Mouse (Mus musculus) embryonic facial prominence, embryonic 10.5 days (tissue): Measurements from ENCODE around the gene Gm10337. TPM values are rescaled to one million over a fixed set of nuclear protein-coding genes. Genes with fewer than 3 reads are reported as not detected.

Source experiments
- DNase-seq: peaks from one replicate; pipeline ENCODE4 v3.0.0-alpha.2; 2017; ENCODE audit warnings: low spot score
- H3K27ac ChIP-seq: fragments of 300-500 bp; sonication (generic); replicated peaks from 2 replicates; pipeline ENCODE4 v1.5.1; 2016; ENCODE audit warnings: mild to moderate bottlenecking
- H3K27me3 ChIP-seq: fragments of 300-500 bp; sonication (generic); replicated peaks from 2 replicates; pipeline ENCODE4 v1.6.1; 2016; ENCODE audit warnings: low read depth, mild to moderate bottlenecking; ENCODE audit not compliant: poor library complexity, severe bottlenecking
- H3K36me3 ChIP-seq: fragments of 300-500 bp; sonication (generic); replicated peaks from 2 replicates; pipeline ENCODE4 v1.6.1; 2016; ENCODE audit warnings: mild to moderate bottlenecking, moderate library complexity
- H3K4me1 ChIP-seq: fragments of 300-500 bp; sonication (generic); 2 replicates; pipeline ENCODE4 v1.6.1; 2016
- H3K4me3 ChIP-seq: fragments of 300-500 bp; sonication (generic); 2 replicates; pipeline ENCODE4 v1.5.1; 2016; ENCODE audit warnings: mild to moderate bottlenecking, moderate library complexity
- H3K9me3 ChIP-seq: fragments of 300-500 bp; sonication (generic); 2 replicates; pipeline ENCODE4 v1.6.1; 2016; ENCODE audit warnings: mild to moderate bottlenecking
- WGBS: fragments of 180-500 bp; shearing (Covaris S2); methylation state at CpG from one replicate; pipeline ENCODE4 v1.1.7; 2016; 5-methylcytosine and 5-hydroxymethylcytosine counted together
- polyA plus RNA-seq: library from polyadenylated mRNA; unstranded; fragments of >200 nt; fragmentation: Nextera tagmentation; extraction: Ambion mirVana; gene quantifications from 2 replicates; pipeline ENCODE4 v1.2.1, GENCODE M21; 2016

Gene Gm10337
- polyA plus RNA-seq, 1 experiment from 2014 or later, result 7.6 TPM

DNA sequence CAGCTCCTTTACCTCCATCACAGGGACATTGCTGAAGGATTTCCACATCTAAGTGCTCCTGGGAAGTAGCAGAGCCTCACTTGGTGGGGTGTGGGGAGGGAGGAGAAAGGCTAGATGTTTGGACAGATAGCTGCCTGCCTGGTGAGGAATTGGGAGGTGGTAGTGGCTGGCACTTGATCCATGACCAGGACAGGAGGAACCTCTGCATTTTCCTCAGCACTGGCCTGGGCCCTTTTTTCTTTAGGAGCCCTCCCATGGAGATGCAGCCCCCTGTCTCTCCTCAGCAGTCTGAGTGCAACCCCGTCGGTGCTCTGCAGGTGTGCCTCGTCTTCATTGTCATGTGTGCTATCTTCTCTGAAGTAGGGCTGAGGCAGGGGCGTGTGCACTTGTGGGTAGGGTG is 18.0 kb downstream of the Gm10337 start:
- H3K4me1 ChIP-seq, result peaks cover 28% of the 10 kb centered on the region
- peaks cover 56% of the 10 kb centered on the region for H3K36me3 ChIP-seq
- no peak overlapping the region for H3K27ac ChIP-seq
- no peak for DNase-seq
- no peak overlapping the region for H3K4me3 ChIP-seq
- no peaks in the 10 kb centered on the region for H3K27me3 ChIP-seq
- no peaks in the 10 kb centered on the region for H3K9me3 ChIP-seq
- 89% methylated on average over 4 of the region's 4 CpGs for WGBS

DNA sequence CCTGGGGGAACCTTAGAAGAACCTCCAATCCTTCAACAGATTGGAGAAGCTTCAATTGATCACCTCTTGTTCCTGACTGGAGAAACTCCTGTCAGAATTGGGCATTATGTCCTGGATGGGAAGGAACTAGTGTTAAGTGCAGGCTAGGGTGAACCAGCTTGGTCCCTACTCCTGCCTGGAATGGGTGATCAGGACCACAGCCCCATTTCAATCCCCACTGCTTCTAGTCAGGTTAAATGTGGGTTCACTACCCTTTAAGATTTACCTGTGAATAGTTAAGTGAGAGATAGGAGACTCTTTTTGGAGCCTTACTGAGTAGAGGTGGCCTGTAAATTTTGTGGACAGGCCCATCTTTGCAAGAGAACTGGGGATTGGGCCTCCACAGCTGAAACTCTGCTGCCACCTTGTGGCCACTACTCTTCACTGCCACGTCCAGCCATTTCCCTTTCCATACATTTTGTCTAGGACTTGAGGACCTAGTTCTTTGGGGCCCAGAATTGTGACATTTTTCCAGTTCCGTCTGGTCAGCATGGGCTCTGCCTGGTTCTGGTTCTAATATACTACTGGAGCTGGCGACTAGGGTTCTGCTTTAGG is 21.5 kb downstream of the Gm10337 start, which contains the start of gene Npff:
Npff (minus strand) TSS at position 51 of the 594 bp plus-strand sequence.
- peak; percentile 83 for DNase-seq
- H3K27me3 ChIP-seq, result no peaks in the 10 kb centered on the region
- H3K36me3 ChIP-seq, result peaks cover 81% of the 10 kb centered on the region
- no peaks in the 10 kb centered on the region for H3K9me3 ChIP-seq
- H3K27ac ChIP-seq, result no peak within 1 kb of the TSS
- peaks cover 6% of the 10 kb centered on the region for H3K4me1 ChIP-seq
- WGBS, result 7% methylated on average over 3 of the region's 3 CpGs
- H3K4me3 ChIP-seq, result no peak within 1 kb of the TSS

DNA sequence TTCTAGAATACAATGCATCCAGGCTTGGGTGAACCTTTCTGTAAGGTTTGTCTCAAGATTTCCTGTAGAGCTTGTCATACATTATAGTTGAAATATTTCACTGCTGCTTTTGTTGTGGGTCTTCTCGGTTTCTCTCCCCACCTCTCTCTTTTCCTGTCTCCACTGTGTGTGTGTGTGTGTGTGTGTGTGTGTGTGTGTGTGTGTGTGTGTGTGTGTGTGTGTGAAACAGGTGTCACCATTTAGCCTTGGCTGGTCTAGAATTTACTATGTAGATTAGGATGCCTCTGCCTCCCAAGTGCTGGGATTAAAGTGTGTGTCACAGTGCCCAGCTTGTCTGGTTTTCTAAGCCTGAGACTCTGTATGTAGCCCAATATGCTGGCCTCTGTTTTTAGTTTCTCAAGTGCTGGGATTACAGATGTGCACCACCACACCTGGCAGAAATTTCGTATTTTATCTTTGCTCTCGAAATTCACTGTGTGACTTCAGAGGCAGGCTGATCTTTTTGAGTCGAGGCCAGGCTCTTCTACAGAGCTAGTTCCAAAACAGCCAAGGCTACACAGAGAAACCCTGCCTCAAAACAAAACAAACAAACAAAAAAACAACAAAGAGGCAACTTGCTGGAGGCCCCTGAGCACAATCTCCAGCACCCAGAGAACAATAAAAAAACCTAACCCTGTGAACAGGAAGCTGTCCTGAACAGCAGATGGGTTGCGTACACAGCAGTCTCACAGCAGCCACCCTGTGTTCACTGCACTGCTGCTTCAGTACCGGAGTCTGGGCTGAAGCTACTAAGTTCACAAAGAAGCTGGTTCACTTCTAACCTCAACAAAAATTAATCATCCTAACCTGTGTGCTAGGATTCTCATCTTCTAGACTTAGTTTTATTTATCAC is 22.8 kb downstream of the Gm10337 start:
- no peak overlapping the region for H3K27ac ChIP-seq
- no peaks in the 10 kb centered on the region for H3K27me3 ChIP-seq
- H3K4me1 ChIP-seq, result no peaks in the 10 kb centered on the region
- no peak for DNase-seq
- H3K9me3 ChIP-seq, result no peaks in the 10 kb centered on the region
- H3K36me3 ChIP-seq, result peaks cover 80% of the 10 kb centered on the region
- 85% methylated on average over 6 of the region's 6 CpGs for WGBS
- H3K4me3 ChIP-seq, result no peak overlapping the region

DNA sequence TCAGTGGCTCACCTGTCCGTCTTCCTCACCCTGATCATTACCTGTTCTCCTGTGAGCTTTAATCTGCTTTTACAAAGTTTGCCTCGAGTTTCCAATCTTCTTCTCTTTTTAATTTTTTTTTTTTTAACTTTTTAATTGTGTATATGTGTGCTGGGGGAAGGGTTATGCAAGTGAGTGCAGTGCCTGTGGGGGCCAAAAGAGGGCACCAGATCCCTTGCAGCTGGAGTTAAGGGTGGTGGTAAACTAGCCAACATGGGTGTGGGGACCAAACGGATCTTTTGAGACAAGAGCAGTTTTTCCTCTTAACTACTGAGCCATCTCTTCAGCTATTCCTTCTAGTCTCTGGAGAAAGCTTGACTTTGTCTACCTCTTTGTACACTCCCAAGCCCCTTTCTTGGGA is 24.4 kb downstream of the Gm10337 start:
- no peaks in the 10 kb centered on the region for H3K9me3 ChIP-seq
- 80% methylated on average over 3 of the region's 3 CpGs for WGBS
- peaks cover 79% of the 10 kb centered on the region for H3K36me3 ChIP-seq
- no peak overlapping the region for H3K4me3 ChIP-seq
- H3K4me1 ChIP-seq, result no peaks in the 10 kb centered on the region
- H3K27ac ChIP-seq, result no peak overlapping the region
- H3K27me3 ChIP-seq, result no peaks in the 10 kb centered on the region
- no peak for DNase-seq

DNA sequence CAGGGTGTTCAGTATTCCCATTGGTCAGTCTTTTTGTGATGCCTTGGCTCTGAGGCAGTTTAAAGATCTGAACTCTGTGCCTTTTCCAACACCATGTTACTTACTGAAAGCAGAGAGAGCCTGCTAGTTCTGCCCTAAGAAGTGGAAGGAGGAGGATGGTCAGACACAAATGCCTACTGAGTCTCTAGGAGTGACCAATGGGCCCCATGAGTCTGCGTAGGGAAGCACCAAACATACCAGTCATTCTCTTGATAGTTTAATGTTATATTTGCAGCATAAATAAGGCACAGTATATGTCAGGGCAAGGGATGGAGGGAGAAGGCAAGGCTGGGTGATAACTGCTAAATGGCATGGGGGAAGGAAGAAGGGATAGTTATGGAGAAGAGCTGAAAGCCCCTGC is 24.9 kb downstream of the Gm10337 start:
- DNase-seq, result no peak
- Histone ChIP-seq H3K4me1 (no peaks in the 10 kb centered on the region), H3K9me3 (no peaks in the 10 kb centered on the region), H3K27ac (no peak overlapping the region), H3K27me3 (no peaks in the 10 kb centered on the region), H3K36me3 (peaks cover 82% of the 10 kb centered on the region), H3K4me3 (no peak overlapping the region)
- WGBS, result 86% methylated on average over 1 of the region's 1 CpGs

DNA sequence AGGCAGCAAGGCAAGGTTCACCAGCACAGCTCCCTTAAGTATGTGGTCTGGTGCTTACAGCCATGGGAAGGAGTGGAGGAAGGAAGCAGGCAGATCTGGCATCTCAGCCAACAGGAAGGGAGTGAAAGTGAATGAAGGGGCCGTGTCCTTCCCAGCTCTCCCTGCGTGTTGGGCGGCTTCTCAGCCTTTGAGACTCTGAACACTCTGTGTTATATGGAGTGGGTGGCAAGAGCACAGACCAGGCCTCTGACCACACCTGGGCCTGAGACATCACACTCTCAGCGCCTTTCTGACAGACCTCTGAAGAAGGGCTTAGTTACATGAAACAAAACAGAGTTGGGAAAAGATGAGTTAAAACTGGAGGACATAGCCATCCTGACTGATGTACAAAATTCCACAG is 27.0 kb downstream of the Gm10337 start:
- no peaks in the 10 kb centered on the region for H3K4me1 ChIP-seq
- peaks cover 80% of the 10 kb centered on the region for H3K36me3 ChIP-seq
- no peaks in the 10 kb centered on the region for H3K9me3 ChIP-seq
- WGBS, result 82% methylated on average over 4 of the region's 4 CpGs
- no peak overlapping the region for H3K27ac ChIP-seq
- no peaks in the 10 kb centered on the region for H3K27me3 ChIP-seq
- no peak for DNase-seq
- H3K4me3 ChIP-seq, result no peak overlapping the region

DNA sequence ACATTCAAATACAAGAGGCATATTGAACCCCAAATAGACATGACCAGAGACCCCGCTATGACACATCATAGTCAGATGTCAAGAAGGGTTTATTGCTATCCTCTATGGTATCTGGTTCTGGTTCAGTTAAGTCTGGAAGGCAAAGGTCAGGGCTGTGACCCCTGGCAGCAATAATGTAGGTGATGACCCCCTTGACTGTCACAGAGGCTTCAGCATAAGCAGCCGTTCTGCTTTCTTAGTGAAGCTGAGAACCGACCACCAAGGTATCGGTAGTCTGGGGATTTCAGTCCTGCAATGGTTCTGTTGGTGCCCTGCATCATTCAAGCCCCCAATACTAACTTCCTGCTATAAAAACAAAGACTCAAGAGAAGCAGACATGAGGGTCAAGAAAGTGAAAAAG is 28.1 kb downstream of the Gm10337 start:
- no peaks in the 10 kb centered on the region for H3K4me1 ChIP-seq
- H3K36me3 ChIP-seq, result peaks cover 83% of the 10 kb centered on the region
- H3K27me3 ChIP-seq, result no peaks in the 10 kb centered on the region
- no peak for DNase-seq
- H3K9me3 ChIP-seq, result no peaks in the 10 kb centered on the region
- no peak overlapping the region for H3K27ac ChIP-seq
- no peak overlapping the region for H3K4me3 ChIP-seq
- 88% methylated on average over 4 of the region's 4 CpGs for WGBS

DNA sequence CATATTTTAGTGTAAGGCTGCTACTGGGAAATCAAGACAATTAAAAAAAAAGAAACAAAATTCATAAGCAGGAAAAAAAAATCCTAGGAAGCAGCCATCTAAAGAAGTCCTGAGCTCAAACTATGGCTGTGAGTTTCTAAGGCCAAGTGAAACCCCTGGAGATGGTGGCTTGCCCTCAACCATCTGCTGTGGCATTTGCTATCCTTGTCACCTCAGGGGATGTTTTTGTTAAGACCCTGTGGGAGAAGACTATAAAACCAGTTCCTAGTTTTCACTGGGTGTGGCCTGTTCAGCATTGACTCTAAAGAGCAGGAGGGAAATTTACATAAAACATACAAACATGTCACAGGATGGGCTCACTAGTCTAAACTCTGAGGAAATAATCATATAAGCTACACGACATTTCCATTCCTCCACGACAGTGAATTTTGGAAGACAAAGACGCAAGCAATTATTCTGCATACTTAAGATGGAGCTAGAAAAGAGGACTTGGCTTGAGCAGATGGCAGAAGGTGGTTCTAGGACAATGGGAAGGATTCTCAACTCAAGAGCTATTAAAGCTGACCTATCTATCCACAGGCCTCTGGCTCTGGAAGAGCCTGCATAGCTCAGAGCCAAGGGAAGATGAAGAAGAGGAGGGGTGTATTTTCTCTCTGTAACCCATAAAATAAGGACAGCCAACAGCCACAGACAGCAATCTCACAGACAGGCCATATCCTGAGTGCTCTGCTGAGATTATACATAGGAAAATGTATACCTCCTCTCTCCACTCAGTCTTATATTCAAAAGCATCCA is 28.8 kb downstream of the Gm10337 start:
- no peak for DNase-seq
- Histone ChIP-seq H3K4me3 (no peak overlapping the region), H3K9me3 (no peaks in the 10 kb centered on the region), H3K27me3 (no peaks in the 10 kb centered on the region), H3K36me3 (peaks cover 90% of the 10 kb centered on the region), H3K4me1 (no peaks in the 10 kb centered on the region), H3K27ac (no peak overlapping the region)
- 91% methylated on average over 3 of the region's 3 CpGs for WGBS

DNA sequence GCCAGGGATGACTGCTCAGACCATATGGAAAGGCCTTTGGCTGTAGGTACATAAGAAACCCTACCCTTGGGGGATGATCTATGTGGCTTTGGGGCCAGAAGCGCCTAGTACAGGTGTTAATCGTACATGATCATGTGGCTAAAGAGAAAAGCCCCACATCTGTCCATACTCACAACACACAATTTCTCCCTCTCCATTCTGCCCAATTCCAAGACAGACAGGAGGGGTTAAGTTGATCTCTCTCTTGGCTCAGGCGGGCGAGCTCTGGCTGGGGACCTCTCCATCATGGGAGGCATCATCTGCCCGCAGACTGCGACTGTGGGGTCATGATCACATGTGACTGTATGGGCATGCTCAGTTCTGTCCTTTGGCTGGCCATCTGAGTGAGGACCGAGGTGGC is 30.4 kb downstream of the Gm10337 start:
- 97% methylated on average over 7 of the region's 7 CpGs for WGBS
- no peak for DNase-seq

DNA sequence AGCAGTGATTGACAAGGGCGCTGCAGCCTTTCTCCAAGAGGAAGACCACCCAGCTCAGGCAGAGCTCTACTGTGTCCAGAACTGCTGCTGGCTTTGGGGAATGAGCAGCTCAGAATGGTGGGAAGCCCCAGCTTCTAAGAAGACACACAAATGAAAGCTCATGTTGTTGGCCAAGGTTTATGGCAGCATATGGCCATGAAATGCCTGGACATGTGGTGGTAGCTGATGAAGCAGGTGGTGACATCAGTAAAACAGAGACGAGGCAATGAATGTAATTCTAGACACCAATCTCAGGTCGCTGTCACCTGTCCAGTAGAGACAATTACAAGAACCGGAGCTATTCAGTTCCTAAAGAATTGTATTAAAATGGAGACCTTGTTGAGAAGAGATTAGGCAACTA is 41.3 kb downstream of the Gm10337 start:
- H3K4me3 ChIP-seq, result no peak overlapping the region
- H3K9me3 ChIP-seq, result no peaks in the 10 kb centered on the region
- DNase-seq, result no peak
- H3K36me3 ChIP-seq, result peaks cover 84% of the 10 kb centered on the region
- WGBS, result 91% methylated on average over 4 of the region's 4 CpGs
- no peaks in the 10 kb centered on the region for H3K4me1 ChIP-seq
- H3K27me3 ChIP-seq, result no peaks in the 10 kb centered on the region
- H3K27ac ChIP-seq, result no peak overlapping the region

More for the DNA sequence above, 30.4 kb downstream of the Gm10337 start:
- H3K27ac ChIP-seq, result no peak overlapping the region
- H3K36me3 ChIP-seq, result peaks cover 84% of the 10 kb centered on the region
- no peaks in the 10 kb centered on the region for H3K9me3 ChIP-seq
- H3K4me1 ChIP-seq, result no peaks in the 10 kb centered on the region
- no peaks in the 10 kb centered on the region for H3K27me3 ChIP-seq
- no peak overlapping the region for H3K4me3 ChIP-seq

DNA sequence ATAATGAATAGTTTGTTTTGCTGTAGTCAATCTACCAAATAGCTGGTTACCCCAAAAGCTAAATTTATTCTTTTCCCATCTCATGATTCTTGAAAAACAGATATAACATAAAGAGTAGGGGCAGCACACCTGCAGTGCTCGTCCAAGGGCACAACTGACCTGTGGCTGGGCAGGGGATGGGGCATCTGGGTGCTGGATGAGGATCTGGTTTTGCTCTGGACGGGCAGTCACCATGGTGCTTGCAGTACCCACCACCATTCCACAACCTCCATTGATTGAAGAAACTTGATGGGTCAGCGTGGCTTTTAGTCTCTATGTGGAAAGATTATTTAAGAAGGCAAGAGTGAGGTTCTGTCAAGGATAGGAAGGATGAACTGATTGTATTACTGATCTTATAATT is 42.7 kb downstream of the Gm10337 start:
- Histone ChIP-seq H3K36me3 (peaks cover 77% of the 10 kb centered on the region), H3K27ac (no peak overlapping the region), H3K4me3 (no peak overlapping the region), H3K4me1 (no peaks in the 10 kb centered on the region), H3K27me3 (no peaks in the 10 kb centered on the region), H3K9me3 (no peaks in the 10 kb centered on the region)
- no peak for DNase-seq
- WGBS, result 89% methylated on average over 3 of the region's 3 CpGs

DNA sequence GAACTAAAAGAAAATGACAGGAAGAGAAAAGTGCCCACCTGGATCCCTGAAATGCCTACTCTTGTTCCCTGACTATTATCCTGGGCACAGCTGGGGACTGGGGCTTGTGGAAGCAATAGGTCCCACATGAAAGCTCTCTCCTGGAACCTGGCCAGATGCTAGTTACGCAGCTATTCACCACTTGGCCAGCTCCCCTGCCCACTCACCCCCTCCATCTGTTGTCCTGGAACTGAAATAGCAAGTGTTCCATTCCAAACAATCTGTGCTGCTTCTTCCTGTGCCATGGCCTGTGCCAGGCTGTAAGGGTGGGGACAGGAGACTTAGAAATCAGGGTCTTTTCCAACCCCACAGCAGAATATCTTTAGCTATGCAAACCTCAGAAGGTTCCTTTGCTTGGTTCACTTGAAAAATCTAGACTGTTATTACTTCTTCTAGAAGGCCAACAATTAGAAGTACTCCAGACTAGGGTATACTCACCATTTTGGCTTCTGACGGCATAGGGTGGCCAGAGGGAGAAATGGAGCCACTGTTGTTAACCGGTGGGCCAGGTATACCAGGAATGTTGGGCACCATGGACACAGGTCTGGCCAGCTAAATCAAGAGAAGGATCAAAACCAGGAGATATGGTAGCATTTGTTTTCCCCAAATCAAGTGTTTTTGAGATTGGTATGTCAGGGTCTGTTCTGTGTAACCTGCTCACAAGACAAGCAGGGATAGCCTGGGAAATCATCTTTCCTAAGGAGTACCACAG is 43.3 kb downstream of the Gm10337 start:
- peaks cover 77% of the 10 kb centered on the region for H3K36me3 ChIP-seq
- no peak overlapping the region for H3K4me3 ChIP-seq
- 92% methylated on average over 3 of the region's 3 CpGs for WGBS
- no peaks in the 10 kb centered on the region for H3K27me3 ChIP-seq
- no peaks in the 10 kb centered on the region for H3K9me3 ChIP-seq
- no peak overlapping the region for H3K27ac ChIP-seq
- no peak for DNase-seq
- no peaks in the 10 kb centered on the region for H3K4me1 ChIP-seq
